Mouse (Mus musculus) MEL (cell line): ENCODE measurements around the gene Phf23. TPM values are rescaled to one million over a fixed set of nuclear protein-coding genes. Genes with fewer than 3 reads are reported as not detected.

ENCODE experiments used
- DNase-seq: peaks from one replicate; pipeline ENCODE4 v3.0.0; 2011; ENCODE audit warnings: low read depth, low spot score
- H3K27ac ChIP-seq: 2 replicates; pipeline ENCODE4 v1.5.1; 2012; ENCODE audit warnings: low read depth, mild to moderate bottlenecking, control low read depth, low read length, moderate library complexity; ENCODE audit not compliant: control insufficient read depth
- H3K27me3 ChIP-seq, 2 experiments: fragments of 150-350 bp in 1 of 2; sonication (generic) in 1 of 2; 2 replicates each; pipeline ENCODE4 v1.6.1; 2012; ENCODE audit warnings: low read length in 2 of 2, mild to moderate bottlenecking in 2 of 2, improper control_type of control experiment in 1 of 2, moderate library complexity in 1 of 2; ENCODE audit not compliant: insufficient read depth in 2 of 2, control insufficient read depth in 1 of 2
- H3K36me3 ChIP-seq, 2 experiments: 2 replicates each; pipeline ENCODE4 v1.6.1; 2012 to 2014; ENCODE audit warnings: low read length in 2 of 2, improper control_type of control experiment in 1 of 2, inconsistent platforms in 1 of 2, mild to moderate bottlenecking in 1 of 2; ENCODE audit not compliant: insufficient read depth in 2 of 2, control insufficient read depth in 1 of 2
- H3K4me1 ChIP-seq, 2 experiments: fragments of 150-350 bp in 1 of 2; sonication (generic) in 1 of 2; 2 replicates each; pipeline ENCODE4 v1.6.1; 2012; ENCODE audit warnings: low read length in 2 of 2, improper control_type of control experiment in 1 of 2, mild to moderate bottlenecking in 1 of 2; ENCODE audit not compliant: insufficient read depth in 2 of 2, control insufficient read depth in 1 of 2
- H3K4me3 ChIP-seq, 2 experiments: fragments of 150-350 bp in 1 of 2; sonication (generic) in 1 of 2; 2 replicates each; pipeline ENCODE4 v1.5.1; 2012; ENCODE audit warnings: low read depth in 2 of 2, low read length in 2 of 2, mild to moderate bottlenecking in 2 of 2, moderate library complexity in 2 of 2, control low read depth in 1 of 2, improper control_type of control experiment in 1 of 2; ENCODE audit not compliant: control insufficient read depth in 1 of 2, insufficient read depth in 1 of 2
- H3K79me2 ChIP-seq: 2 replicates; pipeline ENCODE4 v1.6.1; 2012; ENCODE audit warnings: mild to moderate bottlenecking, low read length, moderate library complexity; ENCODE audit not compliant: control insufficient read depth, poor library complexity, insufficient read depth
- H3K9ac ChIP-seq: 2 replicates; pipeline ENCODE4 v1.6.1; 2012; ENCODE audit warnings: low read depth, mild to moderate bottlenecking, control low read depth, low read length, moderate library complexity; ENCODE audit not compliant: control insufficient read depth, poor library complexity, severe bottlenecking
- H3K9me3 ChIP-seq: fragments of 150-350 bp; sonication (generic); replicated peaks from 2 replicates; pipeline ENCODE4 v1.6.1; 2012; ENCODE audit warnings: mild to moderate bottlenecking, low read length, improper control_type of control experiment, moderate library complexity; ENCODE audit not compliant: insufficient read depth
- CTCF ChIP-seq, 3 experiments: IDR thresholded peaks in 2 of 3; conservative IDR thresholded peaks in 1 of 3; 2 replicates each; pipeline ENCODE4 v1.5.1; 2011 to 2012; ENCODE audit warnings: low read length in 3 of 3, low read depth in 2 of 3, mild to moderate bottlenecking in 2 of 3, improper control_type of control experiment in 1 of 3, inconsistent platforms in 1 of 3, mixed read lengths in 1 of 3, moderate library complexity in 1 of 3; ENCODE audit not compliant: control insufficient read depth in 1 of 3, insufficient read depth in 1 of 3, poor library complexity in 1 of 3, severe bottlenecking in 1 of 3
- ELF1 ChIP-seq: IDR thresholded peaks from 2 replicates; pipeline ENCODE4 v1.6.1; 2014; ENCODE audit warnings: low read depth, mild to moderate bottlenecking, inconsistent platforms, low read length, improper control_type of control experiment, moderate library complexity
- EP300 ChIP-seq, 2 experiments: IDR thresholded peaks; 2 replicates each; pipeline ENCODE4 v1.6.1; 2011; ENCODE audit warnings: improper control_type of control experiment in 2 of 2, low read length in 2 of 2, low read depth in 1 of 2, mild to moderate bottlenecking in 1 of 2
- GABPA ChIP-seq: IDR thresholded peaks from 2 replicates; pipeline ENCODE4 v1.6.1; 2012; ENCODE audit warnings: low read depth, mild to moderate bottlenecking, inconsistent platforms, low read length, improper control_type of control experiment, moderate library complexity
- JUND ChIP-seq: IDR thresholded peaks from 2 replicates; pipeline ENCODE4 v1.6.1; 2011; ENCODE audit warnings: low read depth, mild to moderate bottlenecking, improper control_type of control experiment, low read length
- KAT2A ChIP-seq: conservative IDR thresholded peaks from 2 replicates; pipeline ENCODE4 v1.6.1; 2012; ENCODE audit warnings: low read depth, low read length, improper control_type of control experiment, inconsistent platforms
- MAX ChIP-seq: IDR thresholded peaks from 2 replicates; pipeline ENCODE4 v1.6.1; 2011; ENCODE audit warnings: low read length, improper control_type of control experiment
- MAZ ChIP-seq: IDR thresholded peaks from 2 replicates; pipeline ENCODE4 v1.6.1; 2012; ENCODE audit warnings: low read depth, mild to moderate bottlenecking, inconsistent platforms, low read length, improper control_type of control experiment
- POLR2AphosphoS2 ChIP-seq: IDR thresholded peaks from 2 replicates; pipeline ENCODE4 v1.6.1; 2011; ENCODE audit warnings: low read length, improper control_type of control experiment
- RAD21 ChIP-seq: IDR thresholded peaks from 2 replicates; pipeline ENCODE4 v1.6.1; 2011; ENCODE audit warnings: mild to moderate bottlenecking, low read depth, low read length, improper control_type of control experiment
- SMC3 ChIP-seq: IDR thresholded peaks from 2 replicates; pipeline ENCODE4 v1.6.1; 2011; ENCODE audit warnings: low read depth, low read length, improper control_type of control experiment
- TBP ChIP-seq: IDR thresholded peaks from 2 replicates; pipeline ENCODE4 v1.8.0; 2011; ENCODE audit warnings: low read depth, low read length, improper control_type of control experiment
- USF1 ChIP-seq: IDR thresholded peaks from 2 replicates; pipeline ENCODE4 v1.6.1; 2014; ENCODE audit warnings: low read depth, mild to moderate bottlenecking, inconsistent platforms, low read length, improper control_type of control experiment, moderate library complexity
- USF2 ChIP-seq, 2 experiments: IDR thresholded peaks; 2 replicates each; pipeline ENCODE4 v1.6.1; 2011 to 2012; ENCODE audit warnings: improper control_type of control experiment in 2 of 2, low read length in 2 of 2, borderline replicate concordance in 1 of 2, inconsistent platforms in 1 of 2, low read depth in 1 of 2, mild to moderate bottlenecking in 1 of 2; ENCODE audit not compliant: insufficient read depth in 1 of 2
- ZC3H11A ChIP-seq: IDR thresholded peaks from 2 replicates; pipeline ENCODE4 v1.6.1; 2012; ENCODE audit warnings: low read depth, mild to moderate bottlenecking, inconsistent platforms, low read length, improper control_type of control experiment
- polyA plus RNA-seq, 2 experiments: library from polyadenylated mRNA; stranded (reverse) in 1 of 2; unstranded in 1 of 2; fragments of >175 nt in 1 of 2; fragments of >200 nt in 1 of 2; gene quantifications; 2 replicates each; pipeline versions ENCODE4 v1.2.1 to v1.2.4; 2012; ENCODE audit warnings: low replicate concordance in 2 of 2, low read depth in 1 of 2; ENCODE audit not compliant: insufficient read length in 2 of 2, insufficient read depth in 1 of 2, missing spikeins in 1 of 2
- total RNA-seq: library from RNA; depleted of rRNA; stranded (reverse); fragments of 300-350 nt; gene quantifications from 2 replicates; pipeline ENCODE4 v1.2.3, GENCODE M21; 2012

Phf23 gene
- total and polyA plus RNA-seq, 3 experiments, result 108 to 112 TPM; not detected in 1

DNA sequence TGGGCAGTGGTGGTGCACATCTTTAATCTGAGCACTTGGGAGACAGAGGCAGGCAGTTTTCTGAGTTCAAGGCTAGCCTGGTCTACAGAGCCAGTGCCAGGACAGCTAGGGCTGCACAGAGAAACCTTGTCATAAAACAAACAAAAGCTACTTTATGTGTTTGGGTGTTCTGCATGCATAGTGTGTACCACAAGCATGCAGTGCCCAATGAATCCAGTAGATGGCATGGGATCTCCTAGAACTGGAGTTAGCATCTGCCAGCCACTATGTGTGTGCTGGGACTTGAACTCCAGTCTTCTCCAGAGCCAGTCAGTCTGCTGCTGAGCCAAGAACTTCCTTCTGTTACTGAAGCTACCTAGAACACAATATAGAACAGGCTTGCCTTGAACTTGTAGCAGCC, 6.3 kb downstream of the Phf23 start:
- Histone ChIP-seq H3K4me3 (peak overlapping the region; percentile 69 to 83), H3K9ac (peak overlapping the region; percentile 87), H3K27me3 (no peaks in the 10 kb centered on the region), H3K9me3 (no peaks in the 10 kb centered on the region), H3K27ac (no peak overlapping the region), H3K36me3 (peaks cover 8 to 39% of the 10 kb centered on the region in 2 experiments), H3K79me2 (peaks cover 40% of the 10 kb centered on the region), H3K4me1 (peaks cover 16 to 38% of the 10 kb centered on the region in 2 experiments)
- TF ChIP-seq POLR2AphosphoS2 (no peak), TBP (no peak), USF2 (IDR thresholded peaks at IDR 0.05; ENCODE audit: borderline replicate concordance in 1 of 2, insufficient read depth in 1 of 2, low read depth in 1 of 2, low read length in 2 of 2) (no peak), GABPA (no peak), USF1 (no peak), JUND (no peak), EP300 (IDR thresholded peaks at IDR 0.05; ENCODE audit: low read depth in 1 of 2, low read length in 2 of 2) (no peak)
- DNase-seq, result peak; percentile 35

DNA sequence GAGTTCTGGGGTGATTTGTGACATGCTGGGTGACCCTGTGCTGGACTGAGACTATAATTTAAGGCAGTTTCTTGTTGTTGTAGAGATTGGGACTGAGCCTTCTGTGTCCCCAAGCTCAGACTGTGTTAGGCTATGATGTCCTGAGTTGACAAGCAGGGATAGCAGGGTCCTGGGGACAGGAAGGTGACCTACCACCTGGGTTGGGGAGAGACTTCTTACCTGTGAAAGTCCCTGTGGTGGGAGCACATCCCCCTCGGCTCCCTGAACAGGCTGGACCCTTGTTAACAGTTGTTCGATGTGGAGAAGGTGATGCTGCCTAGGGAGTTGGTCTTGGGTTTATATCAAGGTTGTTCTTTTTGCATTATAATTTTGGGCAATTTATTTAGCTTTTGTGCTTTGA, 6.9 kb downstream of the Phf23 start:
- H3K4me3 ChIP-seq, result no peak overlapping the region
- H3K27me3 ChIP-seq, result no peaks in the 10 kb centered on the region
- DNase-seq, result no peak
- no peaks in the 10 kb centered on the region for H3K9me3 ChIP-seq
- H3K79me2 ChIP-seq, result peaks cover 35% of the 10 kb centered on the region
- H3K4me1 ChIP-seq, result peaks cover 16 to 36% of the 10 kb centered on the region in 2 experiments
- H3K36me3 ChIP-seq, result peaks cover 8 to 37% of the 10 kb centered on the region in 2 experiments
- no peak overlapping the region for H3K9ac ChIP-seq
- no peak for TF ChIP-seq KAT2A
- no peak for TF ChIP-seq GABPA
- TF ChIP-seq MAZ, result no peak
- TF ChIP-seq POLR2AphosphoS2, result no peak
- TF ChIP-seq JUND, result no peak
- no peak overlapping the region for H3K27ac ChIP-seq

DNA sequence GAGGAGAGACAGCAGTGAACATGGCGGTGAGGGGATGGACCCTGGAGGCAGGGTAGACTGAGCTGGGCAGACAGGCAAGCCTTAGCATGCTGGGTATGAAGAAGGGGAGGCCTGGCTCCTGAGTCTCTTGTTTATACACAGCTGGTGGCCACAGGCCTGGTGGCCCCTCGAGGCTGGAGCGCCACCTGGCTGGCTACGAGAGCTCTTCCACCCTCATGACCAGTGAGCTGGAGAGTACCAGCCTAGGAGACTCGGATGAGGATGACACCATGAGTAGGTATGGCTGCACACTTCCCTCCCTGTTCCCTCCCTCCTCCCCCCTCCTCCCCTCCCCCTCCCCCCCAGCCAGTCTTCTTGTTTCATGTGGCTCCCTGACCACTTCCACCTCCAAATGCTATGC, 9.9 kb downstream of the Phf23 start:
- Histone ChIP-seq H3K9me3 (no peaks in the 10 kb centered on the region), H3K4me1 (peaks cover 8 to 11% of the 10 kb centered on the region in 2 experiments; a peak in 3 of 4 replicates), H3K4me3 (no peak overlapping the region), H3K79me2 (peaks cover 34% of the 10 kb centered on the region), H3K9ac (no peak overlapping the region), H3K27ac (no peak overlapping the region), H3K36me3 (peaks cover 4 to 10% of the 10 kb centered on the region in 2 experiments), H3K27me3 (no peaks in the 10 kb centered on the region)
- peak; percentile 34 for DNase-seq
- TF ChIP-seq ZC3H11A (0 out of 2 replicates have a peak, but pooled peaks have one; percentile 4), MAX (no peak), SMC3 (peak; percentile 53), CTCF (IDR thresholded peaks at IDR 0.05 in 2 of 3, conservative IDR thresholded peaks at IDR 0.05 in 1 of 3; ENCODE audit: control insufficient read depth in 1 of 3, insufficient read depth in 1 of 3, low read depth in 2 of 3, low read length in 3 of 3, poor library complexity in 1 of 3, severe bottlenecking in 1 of 3) (peak in 2 of 3 experiments; percentile 48 to 65; a peak in 4 of 6 replicates), RAD21 (peak; percentile 23), ELF1 (no peak)
